Mouse (Mus musculus): Measurements from ENCODE around the gene Exoc7. TPM values are rescaled to one million over a fixed set of nuclear protein-coding genes. Genes with fewer than 3 reads are reported as not detected.
A peak's percentile ranks its signal among the peaks of the same experiment; 100 is the strongest.

Exoc7 gene
- polyA plus RNA-seq, 1 experiment from 2014 or later: 46.0 TPM

GRCm38 (mm10) chr11:116272589-116273468, 34.2 kb downstream of the Exoc7 start:
- Histone ChIP-seq H3K9ac (peak overlapping the region; percentile 99), H3K4me3 (peak overlapping the region; percentile 98), H3K27me3 (replicated peaks) (0 out of 2 replicates have a peak, but pooled peaks cover 4% of the 10 kb centered on the region), H3K36me3 (peaks cover 47% of the 10 kb centered on the region), H3K4me2 (peak overlapping the region; percentile 81), H3K9me3 (no peaks in the 10 kb centered on the region), H3K27ac (replicated peaks) (no peak overlapping the region), H3K4me1 (peaks cover 26% of the 10 kb centered on the region)
- ATAC-seq (ENCODE audit: extremely low read depth, insufficient number of reproducible peaks, low FRiP score, low TSS enrichment): no peak
- 39% methylated on average over 12 of the region's 12 CpGs for WGBS

GRCm38 (mm10) chr11:116269560-116269959, 37.5 kb downstream of the Exoc7 start:
- H3K36me3 ChIP-seq: peaks cover 80% of the 10 kb centered on the region

GRCm38 (mm10) chr11:116268313-116268712, 38.7 kb downstream of the Exoc7 start:
- Histone ChIP-seq H3K27me3 (replicated peaks) (no peaks in the 10 kb centered on the region), H3K4me1 (peaks cover 19% of the 10 kb centered on the region), H3K27ac (replicated peaks) (no peak overlapping the region), H3K36me3 (peaks cover 92% of the 10 kb centered on the region), H3K9ac (no peak overlapping the region), H3K9me3 (no peaks in the 10 kb centered on the region), H3K4me3 (no peak overlapping the region), H3K4me2 (no peak overlapping the region)
- no peak for ATAC-seq (ENCODE audit: extremely low read depth, insufficient number of reproducible peaks, low FRiP score, low TSS enrichment)
- 91% methylated on average over 6 of the region's 6 CpGs for WGBS

More at GRCm38 (mm10) chr11:116269560-116269959, 37.5 kb downstream of the Exoc7 start:
- WGBS: 90% methylated on average over 8 of the region's 8 CpGs
- Histone ChIP-seq H3K27ac (replicated peaks) (no peak overlapping the region), H3K9me3 (no peaks in the 10 kb centered on the region), H3K9ac (no peak overlapping the region), H3K4me3 (no peak overlapping the region), H3K27me3 (replicated peaks) (no peaks in the 10 kb centered on the region), H3K4me1 (peaks cover 22% of the 10 kb centered on the region), H3K4me2 (no peak overlapping the region)
- ATAC-seq (ENCODE audit: extremely low read depth, insufficient number of reproducible peaks, low FRiP score, low TSS enrichment): no peak

GRCm38 (mm10) chr11:116267637-116268036, 39.4 kb downstream of the Exoc7 start:
- H3K4me2 ChIP-seq: no peak overlapping the region
- H3K27ac ChIP-seq (replicated peaks): no peak overlapping the region
- H3K4me1 ChIP-seq: peaks cover 14% of the 10 kb centered on the region
- H3K27me3 ChIP-seq (replicated peaks): no peaks in the 10 kb centered on the region
- no peak overlapping the region for H3K4me3 ChIP-seq
- 81% methylated on average over 8 of the region's 8 CpGs for WGBS
- H3K36me3 ChIP-seq: peaks cover 98% of the 10 kb centered on the region
- ATAC-seq (ENCODE audit: extremely low read depth, insufficient number of reproducible peaks, low FRiP score, low TSS enrichment): no peak
- H3K9ac ChIP-seq: no peak overlapping the region
- no peaks in the 10 kb centered on the region for H3K9me3 ChIP-seq

DNA sequence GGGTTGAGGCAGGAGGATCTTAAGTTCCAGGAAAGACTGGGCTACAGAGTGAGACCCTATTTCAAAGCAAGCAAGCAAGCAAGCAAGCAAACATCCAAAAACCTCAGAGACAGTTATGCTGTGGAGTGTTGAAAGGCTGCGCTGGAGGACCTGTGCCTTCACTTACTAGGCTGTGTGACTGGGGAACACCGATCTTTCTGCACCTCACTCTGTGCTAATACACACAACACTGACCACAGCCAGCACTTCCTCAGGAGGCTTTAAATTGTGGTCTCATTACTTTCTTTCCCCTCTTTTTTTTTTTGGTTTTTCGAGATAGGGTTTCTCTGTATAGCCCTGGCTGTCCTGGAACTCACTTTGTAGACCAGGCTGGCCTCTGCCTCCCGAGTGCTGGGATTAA, 41.2 kb downstream of the Exoc7 start:
- Histone ChIP-seq H3K9me3 (no peaks in the 10 kb centered on the region), H3K4me3 (no peak overlapping the region), H3K4me1 (no peaks in the 10 kb centered on the region; the same call in 1 of the 2 replicates), H3K27me3 (replicated peaks) (no peaks in the 10 kb centered on the region), H3K27ac (replicated peaks) (no peak overlapping the region), H3K36me3 (peaks cover 100% of the 10 kb centered on the region), H3K9ac (no peak overlapping the region), H3K4me2 (no peak overlapping the region)
- no peak for ATAC-seq (ENCODE audit: extremely low read depth, insufficient number of reproducible peaks, low FRiP score, low TSS enrichment)
- WGBS: 90% methylated on average over 4 of the region's 4 CpGs

DNA sequence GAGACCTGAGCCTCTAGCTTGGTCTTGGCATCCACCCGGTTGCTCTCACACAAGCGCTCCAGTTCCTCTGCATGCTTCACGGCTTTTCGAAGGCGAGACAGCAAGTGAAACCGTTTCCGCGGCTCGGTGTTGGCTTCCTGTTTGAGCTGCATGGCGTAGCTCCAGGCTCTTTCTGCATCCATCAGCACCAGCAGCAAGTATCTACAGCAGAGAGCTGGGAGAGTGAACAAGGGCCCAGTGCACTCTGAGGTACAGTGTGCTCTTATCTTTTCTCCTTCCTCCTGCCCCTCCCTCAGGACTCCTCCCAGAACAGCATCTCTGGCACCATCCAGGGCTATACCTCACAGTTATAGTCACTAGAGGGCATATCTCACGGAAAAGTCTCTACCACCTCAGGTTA, 41.7 kb downstream of the Exoc7 start:
- Histone ChIP-seq H3K36me3 (peaks cover 100% of the 10 kb centered on the region), H3K9me3 (no peaks in the 10 kb centered on the region), H3K27me3 (replicated peaks) (no peaks in the 10 kb centered on the region), H3K4me2 (no peak overlapping the region), H3K4me1 (no peaks in the 10 kb centered on the region), H3K9ac (no peak overlapping the region), H3K27ac (replicated peaks) (no peak overlapping the region), H3K4me3 (no peak overlapping the region)
- WGBS: 85% methylated on average over 11 of the region's 11 CpGs
- ATAC-seq (ENCODE audit: extremely low read depth, insufficient number of reproducible peaks, low FRiP score, low TSS enrichment): no peak

DNA sequence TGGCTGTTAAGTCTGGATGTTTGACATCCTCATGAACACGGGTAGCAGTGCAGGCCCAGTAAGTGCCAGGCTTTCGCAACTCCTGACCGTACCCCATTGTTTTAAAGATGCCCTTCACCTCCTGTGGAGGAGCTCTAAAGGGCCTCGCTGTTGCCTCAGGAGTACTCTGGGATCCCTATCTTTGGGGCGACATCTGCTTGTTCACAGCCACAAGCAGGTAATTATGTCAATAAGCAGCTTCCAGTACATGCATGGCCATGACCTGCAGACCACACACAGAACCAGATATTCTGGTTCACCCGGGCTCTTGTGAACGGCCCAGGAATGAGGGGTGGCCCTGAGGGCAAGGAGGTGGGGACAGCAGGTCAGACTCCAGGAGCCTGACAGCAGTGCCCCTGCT, 46.8 kb downstream of the Exoc7 start:
- ATAC-seq (ENCODE audit: extremely low read depth, insufficient number of reproducible peaks, low FRiP score, low TSS enrichment): no peak

GRCm38 (mm10) chr11:116259461-116259860, 47.6 kb downstream of the Exoc7 start:
- H3K27ac ChIP-seq (replicated peaks): no peak overlapping the region
- no peak for ATAC-seq (ENCODE audit: extremely low read depth, insufficient number of reproducible peaks, low FRiP score, low TSS enrichment)
- no peak overlapping the region for H3K4me2 ChIP-seq
- H3K9me3 ChIP-seq: no peaks in the 10 kb centered on the region
- H3K36me3 ChIP-seq: peaks cover 100% of the 10 kb centered on the region
- 90% methylated on average over 8 of the region's 8 CpGs for WGBS
- H3K4me1 ChIP-seq: 0 out of 2 replicates have a peak, but pooled peaks cover 3% of the 10 kb centered on the region
- no peaks in the 10 kb centered on the region for H3K27me3 ChIP-seq (replicated peaks)
- H3K4me3 ChIP-seq: no peak overlapping the region
- H3K9ac ChIP-seq: no peak overlapping the region

More for the DNA sequence above, 46.8 kb downstream of the Exoc7 start:
- Histone ChIP-seq H3K4me3 (no peak overlapping the region), H3K9ac (no peak overlapping the region), H3K4me2 (no peak overlapping the region), H3K27me3 (replicated peaks) (no peaks in the 10 kb centered on the region), H3K36me3 (peaks cover 100% of the 10 kb centered on the region), H3K27ac (replicated peaks) (no peak overlapping the region), H3K9me3 (no peaks in the 10 kb centered on the region), H3K4me1 (0 out of 2 replicates have a peak, but pooled peaks cover 3% of the 10 kb centered on the region)
- WGBS: 86% methylated on average over 7 of the region's 7 CpGs

- 85% methylated on average over 9 of the region's 9 CpGs for WGBS
- H3K9ac ChIP-seq: no peak overlapping the region
- H3K4me2 ChIP-seq: no peak overlapping the region
- no peaks in the 10 kb centered on the region for H3K27me3 ChIP-seq (replicated peaks)
- no peaks in the 10 kb centered on the region for H3K9me3 ChIP-seq
- no peak overlapping the region for H3K27ac ChIP-seq (replicated peaks)
- peaks cover 100% of the 10 kb centered on the region for H3K36me3 ChIP-seq
- no peak overlapping the region for H3K4me3 ChIP-seq
- H3K4me1 ChIP-seq: peaks cover 15% of the 10 kb centered on the region
- no peak for ATAC-seq (ENCODE audit: extremely low read depth, insufficient number of reproducible peaks, low FRiP score, low TSS enrichment)
Observed at GRCm38 (mm10) chr11:116255982-116256675, 50.9 kb downstream of the Exoc7 start.

DNA sequence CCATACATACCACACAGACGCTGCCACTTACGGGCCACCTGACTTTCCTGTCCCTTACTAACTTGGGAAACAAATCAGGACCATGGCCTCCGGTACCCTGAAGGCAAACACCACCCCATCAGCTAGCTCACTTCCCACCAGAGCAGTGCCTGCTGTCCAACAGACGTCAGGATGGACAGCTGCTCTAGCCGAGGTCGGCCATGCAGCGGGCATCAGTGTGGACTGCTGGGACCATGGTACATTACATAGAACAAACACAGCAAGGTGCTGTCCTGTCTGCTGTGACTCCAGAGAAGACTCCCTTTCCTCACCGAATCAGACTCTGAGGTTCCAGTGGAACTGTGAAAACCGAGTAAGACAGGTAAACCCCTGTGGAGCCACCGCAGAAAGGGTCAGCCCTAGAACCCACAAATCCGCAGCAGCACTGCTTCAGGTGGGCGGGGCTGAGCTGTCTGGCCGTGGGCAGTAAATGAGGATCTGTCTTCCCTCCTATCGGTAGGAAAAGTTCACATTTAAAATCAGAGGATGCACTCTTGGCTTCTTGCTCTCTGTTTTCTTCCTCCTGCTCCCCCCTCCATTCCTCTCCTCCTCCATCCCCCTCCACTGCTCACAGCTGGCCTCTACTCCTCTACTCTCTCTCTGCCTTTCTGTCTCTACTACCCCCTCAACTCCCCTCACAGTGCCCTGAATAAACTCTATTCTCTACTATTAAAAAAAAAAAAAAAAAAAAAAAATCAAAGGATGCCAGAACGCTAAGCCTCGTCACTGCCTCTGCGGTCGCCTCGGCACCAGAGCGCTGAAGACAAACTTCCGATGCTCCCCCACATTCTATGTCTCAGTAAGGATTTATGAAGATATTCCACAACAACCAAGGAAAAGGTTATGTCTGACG, 51.7 kb downstream of the Exoc7 start:
- no peak overlapping the region for H3K4me3 ChIP-seq
- no peak overlapping the region for H3K4me2 ChIP-seq
- ATAC-seq (ENCODE audit: extremely low read depth, insufficient number of reproducible peaks, low FRiP score, low TSS enrichment): no peak
- peaks cover 100% of the 10 kb centered on the region for H3K36me3 ChIP-seq
- no peaks in the 10 kb centered on the region for H3K27me3 ChIP-seq (replicated peaks)
- no peak overlapping the region for H3K9ac ChIP-seq
- peaks cover 22% of the 10 kb centered on the region for H3K4me1 ChIP-seq
- H3K27ac ChIP-seq (replicated peaks): no peak overlapping the region
- H3K9me3 ChIP-seq: no peaks in the 10 kb centered on the region
- 82% methylated on average over 22 of the region's 22 CpGs for WGBS

GRCm38 (mm10) chr11:116254627-116255026, 52.4 kb downstream of the Exoc7 start:
- 74% methylated on average over 9 of the region's 9 CpGs for WGBS
- no peak overlapping the region for H3K4me3 ChIP-seq
- H3K4me2 ChIP-seq: no peak overlapping the region
- H3K27me3 ChIP-seq (replicated peaks): no peaks in the 10 kb centered on the region
- H3K36me3 ChIP-seq: peaks cover 100% of the 10 kb centered on the region
- peaks cover 23% of the 10 kb centered on the region for H3K4me1 ChIP-seq
- no peak overlapping the region for H3K9ac ChIP-seq
- no peak for ATAC-seq (ENCODE audit: extremely low read depth, insufficient number of reproducible peaks, low FRiP score, low TSS enrichment)
- no peaks in the 10 kb centered on the region for H3K9me3 ChIP-seq
- H3K27ac ChIP-seq (replicated peaks): no peak overlapping the region

Data from heart, embryonic 13.5 days (tissue).